Mouse (Mus musculus) urinary bladder, adult 2 months (tissue): ENCODE results near the gene 4930404H24Rik. TPM values are rescaled to one million over a fixed set of nuclear protein-coding genes. Genes with fewer than 3 reads are reported as not detected.

ENCODE experiments used
- DNase-seq: peaks from one replicate; pipeline ENCODE4 v3.0.0; 2022; ENCODE audit warnings: low spot score
- polyA plus RNA-seq: library from polyadenylated mRNA; depleted of rRNA; stranded (reverse); fragments of >200 nt; gene quantifications from 2 replicates; pipeline ENCODE4 v1.2.3, GENCODE M21; 2012; rRNA removed

4930404H24Rik gene
- polyA plus RNA-seq, 1 experiment = not detected

DNA sequence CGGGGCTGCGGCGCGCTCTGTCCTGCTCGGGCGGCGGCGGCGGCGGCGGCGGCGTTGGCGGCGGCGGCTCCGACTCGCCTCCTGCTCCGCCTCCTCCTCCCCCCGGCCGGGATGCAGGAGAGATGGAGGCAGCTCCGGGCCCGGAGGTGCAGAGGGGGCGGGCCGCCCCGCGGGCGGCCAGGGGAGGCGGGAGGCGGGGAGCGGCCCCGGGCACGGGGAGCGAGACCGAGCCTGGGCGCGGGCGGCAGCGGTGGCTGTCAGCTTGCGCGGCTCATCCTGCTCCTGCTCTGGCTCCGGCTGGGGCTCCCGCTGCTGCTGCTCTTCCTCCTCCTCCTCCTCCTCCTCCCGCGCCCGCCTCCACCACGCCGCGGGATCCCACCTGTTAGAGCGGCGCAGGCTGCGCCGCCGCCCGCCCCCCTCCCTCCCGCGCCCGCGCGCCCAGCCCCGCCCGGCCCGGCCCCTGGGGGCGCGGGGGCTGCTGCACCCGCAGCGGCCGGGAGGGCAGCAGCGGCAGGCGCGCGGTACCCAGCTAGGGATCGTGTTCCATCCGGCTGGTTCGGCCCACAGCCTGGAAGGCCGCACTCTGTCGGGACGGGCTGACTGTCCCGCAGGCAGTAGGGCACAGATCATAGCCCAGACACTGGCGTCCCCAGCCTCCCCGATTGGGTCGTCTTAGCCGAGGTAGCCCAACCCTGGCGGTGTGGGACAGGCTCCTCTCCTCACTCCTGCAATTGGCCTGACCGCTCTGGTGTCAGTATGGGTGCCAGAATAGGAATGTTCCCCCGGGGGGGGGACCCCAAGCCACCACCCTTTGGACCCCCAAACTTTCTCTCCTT is 37.6 kb downstream of the 4930404H24Rik start, which contains the start of gene Nol4l:
TSS of gene Nol4l (minus strand) at position 41 of the 836 bp plus-strand sequence.
- DNase-seq = peak; percentile 44

- DNase-seq = no peak
Observed at GRCm38 (mm10) chr2:153530948-153531347, 38.4 kb downstream of the 4930404H24Rik start.

DNA sequence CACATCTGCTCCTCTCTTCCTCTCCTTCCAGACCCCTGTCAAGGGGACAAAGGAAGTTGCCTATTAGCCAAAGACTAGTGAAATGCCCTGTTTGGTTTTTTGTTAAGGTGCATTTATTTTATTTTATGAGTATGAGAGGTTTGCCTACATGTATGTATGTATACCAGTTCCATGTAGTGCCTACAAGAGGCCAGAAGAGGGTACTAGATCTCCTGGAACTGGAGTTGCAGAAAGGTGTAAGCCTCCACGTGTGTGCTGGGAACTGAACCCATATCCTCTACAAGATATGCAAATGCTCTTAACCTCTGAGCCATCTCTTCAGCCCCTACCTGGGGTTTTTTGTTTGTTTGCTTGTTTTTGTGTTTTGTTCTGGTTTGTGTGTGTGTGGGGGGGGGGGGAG is 41.4 kb downstream of the 4930404H24Rik start:
- DNase-seq = no peak

- DNase-seq = no peak
Observed at GRCm38 (mm10) chr2:153538898-153539297, 46.3 kb downstream of the 4930404H24Rik start.

DNA sequence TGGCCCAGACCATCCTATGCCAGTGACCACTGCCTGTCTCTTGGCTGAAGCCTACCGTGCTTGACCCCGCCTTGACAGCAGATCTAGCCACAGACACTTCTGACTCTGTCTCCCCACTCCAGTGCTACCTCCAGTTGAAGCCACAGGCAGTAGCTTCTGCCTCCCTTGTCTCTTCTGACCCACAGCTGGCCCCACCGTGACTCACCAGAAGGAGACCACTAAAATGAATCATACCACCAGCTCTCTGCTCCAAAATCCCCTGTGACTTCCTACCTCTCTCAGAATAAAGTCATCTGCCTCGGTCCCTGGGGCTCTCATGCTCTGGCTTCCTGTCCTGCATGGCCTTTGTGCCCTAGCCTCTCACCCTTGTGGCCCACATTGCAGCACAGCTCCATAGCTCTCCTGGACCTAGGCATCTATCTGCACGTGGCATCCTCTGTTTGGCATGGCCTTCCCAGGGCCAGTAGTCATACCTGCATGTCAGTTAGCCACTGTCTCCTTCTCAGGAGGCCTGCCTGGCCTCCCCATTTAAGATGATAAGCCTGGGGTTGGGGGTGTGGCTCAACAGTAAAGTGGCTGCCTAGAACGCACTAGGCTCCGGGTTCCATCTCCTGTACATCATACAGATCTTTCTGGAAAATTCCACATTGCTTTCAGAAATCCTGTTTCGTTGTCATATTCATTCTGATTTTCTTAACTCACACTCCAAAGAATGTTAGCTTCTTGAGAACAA is 50.5 kb downstream of the 4930404H24Rik start:
- DNase-seq = no peak

Other genes starting within 250 kb of the 4930404H24Rik start
- 14.5 TPM in 2 replicates for gene Kif3b, start 201.4 kb upstream of the 4930404H24Rik start, polyA plus RNA-seq
- gene Asxl1, start 147.0 kb upstream of the 4930404H24Rik start, polyA plus RNA-seq = 14.5 and 19.3 TPM in 2 replicates
- 11.7 and 15.8 TPM in 2 replicates for gene Nol4l, start 37.2 kb downstream of the 4930404H24Rik start, polyA plus RNA-seq
- 33.4 TPM in 2 replicates for gene Commd7, start 140.0 kb downstream of the 4930404H24Rik start, polyA plus RNA-seq
- gene Dnmt3b, start 156.7 kb downstream of the 4930404H24Rik start, polyA plus RNA-seq = 2.0 and 2.5 TPM in 2 replicates
- gene Dnmt3c, start 203.9 kb downstream of the 4930404H24Rik start, polyA plus RNA-seq = not detected in 2 replicates
- gene Mapre1, start 248.5 kb downstream of the 4930404H24Rik start, polyA plus RNA-seq = 37.1 and 43.2 TPM in 2 replicates